Mouse (Mus musculus): ENCODE measurements at regions not wholly inside any gene's neighbourhood (a gene's known extent, or its start where the extent isn't known, plus 50 kb on each side); places are given as distances from the start of the nearest gene placed in this dataset.

- peak in 1 of 2 experiments; percentile 34 for DNase-seq (ENCODE audit: extremely low spot score in 1 of 2, low spot score in 2 of 2)
- intact Hi-C loops (cut with DNase I): no loop called here
Measured at GRCm38 (mm10) chr4:35417866-35418265, 191.9 kb upstream of the C9orf72 start.

GRCm38 (mm10) chr4:35413488-35413887 is 187.5 kb upstream of the C9orf72 start:
- intact Hi-C loops (cut with DNase I): no loop called here
- DNase-seq (ENCODE audit: extremely low spot score in 1 of 2, low spot score in 2 of 2): no peak

DNA sequence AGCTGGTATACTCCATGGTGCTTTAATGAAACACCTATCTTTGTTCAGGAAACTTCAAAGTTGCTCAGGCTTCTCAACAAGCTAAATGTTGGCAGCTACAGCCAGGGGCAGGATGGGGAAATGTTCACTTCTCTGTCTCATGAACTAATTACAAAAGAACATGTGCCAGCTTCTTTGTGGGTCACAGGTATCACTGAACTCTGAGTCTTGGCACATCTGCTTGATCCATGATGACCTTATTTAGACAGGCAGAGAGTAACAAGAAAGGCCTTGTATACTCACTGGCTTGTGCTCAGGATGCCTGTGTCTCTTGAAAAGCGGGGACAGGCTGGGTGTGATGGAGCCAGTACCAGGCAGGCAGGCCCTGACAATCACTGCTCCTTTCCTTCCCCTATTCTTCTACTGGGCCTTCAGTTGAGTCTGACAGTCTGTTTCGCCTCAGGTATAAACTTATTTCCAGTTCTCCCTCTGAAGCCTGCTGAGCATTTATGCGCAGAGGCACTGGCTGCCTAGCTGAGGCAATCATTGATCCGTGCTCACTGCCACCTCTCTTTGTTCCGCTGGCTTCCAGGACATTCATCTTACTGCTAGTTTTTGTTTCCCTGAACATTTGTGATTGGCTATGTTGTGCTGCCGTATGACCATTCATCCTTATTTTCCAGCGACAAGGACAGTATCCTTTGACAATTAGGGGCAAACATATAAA is 179.5 kb upstream of the C9orf72 start:
- intact Hi-C loops (cut with DNase I): no loop called here
- no peak for DNase-seq (ENCODE audit: extremely low spot score in 1 of 2, low spot score in 2 of 2)

DNA sequence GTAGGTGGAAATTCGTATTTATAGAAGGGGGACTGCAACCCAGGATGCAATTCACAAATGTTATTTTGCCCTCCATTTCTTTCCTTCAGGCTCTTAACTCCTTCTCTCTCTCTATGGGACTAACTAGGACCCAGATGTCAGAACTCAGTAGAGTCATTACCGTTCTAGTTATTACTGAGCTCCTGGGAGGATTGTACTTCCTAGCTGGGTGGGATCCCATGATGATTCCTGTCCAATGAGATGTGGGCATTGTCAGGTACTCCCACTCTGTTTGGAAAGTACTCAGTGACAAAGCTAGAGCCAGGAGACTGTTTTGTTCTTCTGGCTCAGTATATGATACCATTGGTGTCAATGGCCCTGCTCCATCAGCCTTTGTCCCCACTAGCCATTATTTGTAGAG is 178.1 kb upstream of the C9orf72 start:
- DNase-seq (ENCODE audit: extremely low spot score in 1 of 2, low spot score in 2 of 2): no peak
- intact Hi-C loops (cut with DNase I): no loop called here

GRCm38 (mm10) chr4:35403594-35403993 is 177.6 kb upstream of the C9orf72 start:
- DNase-seq (ENCODE audit: extremely low spot score in 1 of 2, low spot score in 2 of 2): no peak
- intact Hi-C loops (cut with DNase I): no loop called here

GRCm38 (mm10) chr4:35402376-35403133 is 176.6 kb upstream of the C9orf72 start:
- intact Hi-C loops (cut with DNase I): no loop called here
- no peak for DNase-seq (ENCODE audit: extremely low spot score in 1 of 2, low spot score in 2 of 2)

GRCm38 (mm10) chr4:35401783-35402182 is 175.8 kb upstream of the C9orf72 start:
- intact Hi-C loops (cut with DNase I): no loop called here
- DNase-seq (ENCODE audit: extremely low spot score in 1 of 2, low spot score in 2 of 2): no peak

- DNase-seq (ENCODE audit: extremely low spot score in 1 of 2, low spot score in 2 of 2): peak; percentile 48 to 65
- intact Hi-C loops (cut with DNase I): no loop called here
Measured at GRCm38 (mm10) chr4:35400511-35400910, 174.5 kb upstream of the C9orf72 start.

DNA sequence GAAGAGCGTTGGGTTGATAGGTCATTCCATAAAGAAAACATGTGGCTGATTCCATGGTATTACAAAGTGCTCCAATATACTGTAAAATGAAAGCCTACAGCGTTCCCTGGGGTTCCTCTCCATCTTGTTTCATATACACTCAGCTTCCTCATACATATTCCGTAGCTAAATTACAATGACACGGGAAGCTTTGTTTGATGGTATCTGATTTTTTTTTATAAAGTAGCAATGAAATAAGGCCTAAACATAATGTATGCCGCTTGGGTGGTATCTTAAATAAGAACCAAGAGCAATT is 169.6 kb upstream of the C9orf72 start:
- DNase-seq (ENCODE audit: extremely low spot score in 1 of 2, low spot score in 2 of 2): no peak
- intact Hi-C loops (cut with DNase I): loop anchor here (10.0 kb wide), 1 partner anchor 1549 kb away; no protein-coding TSS in a partner anchor

DNA sequence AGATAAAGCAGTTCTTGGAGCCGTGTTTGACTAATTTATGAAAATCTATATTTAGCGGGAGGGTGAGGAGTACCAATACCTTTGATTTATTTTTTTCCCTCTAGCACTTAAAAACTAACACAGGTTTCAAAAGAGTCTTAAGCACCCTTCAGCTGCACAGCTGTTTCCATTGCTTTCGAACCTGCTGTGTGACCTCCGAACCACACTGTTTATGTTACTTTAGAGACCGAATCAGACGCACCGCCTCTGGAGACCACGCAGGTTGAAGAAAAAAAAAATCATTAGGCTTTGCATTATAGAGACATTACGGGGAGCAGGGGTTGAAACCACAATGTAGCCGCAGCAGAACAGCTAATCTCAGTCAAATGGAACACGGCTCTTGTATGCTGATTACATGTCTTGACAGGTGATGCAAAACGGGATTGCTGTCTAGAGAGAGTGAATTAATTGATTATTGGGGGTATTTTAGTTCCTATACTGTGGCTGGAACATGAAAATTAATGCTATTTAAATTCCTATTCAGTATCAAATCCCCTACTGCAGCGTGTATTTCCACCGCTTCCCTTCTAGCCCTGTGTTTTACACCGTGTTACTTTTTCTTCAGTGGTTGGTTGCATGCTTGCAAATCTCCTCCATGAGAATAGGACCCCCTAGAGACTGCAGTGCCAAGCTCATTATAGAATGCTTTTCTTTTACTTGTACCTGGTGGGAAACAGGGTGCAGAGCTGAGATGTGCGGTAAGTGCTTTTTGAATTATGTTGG is 169.0 kb upstream of the C9orf72 start:
- no peak for DNase-seq (ENCODE audit: extremely low spot score in 1 of 2, low spot score in 2 of 2)
- intact Hi-C loops (cut with DNase I): loop anchor here (10.0 kb wide), 1 partner anchor 1550 kb away; no protein-coding TSS in a partner anchor

DNA sequence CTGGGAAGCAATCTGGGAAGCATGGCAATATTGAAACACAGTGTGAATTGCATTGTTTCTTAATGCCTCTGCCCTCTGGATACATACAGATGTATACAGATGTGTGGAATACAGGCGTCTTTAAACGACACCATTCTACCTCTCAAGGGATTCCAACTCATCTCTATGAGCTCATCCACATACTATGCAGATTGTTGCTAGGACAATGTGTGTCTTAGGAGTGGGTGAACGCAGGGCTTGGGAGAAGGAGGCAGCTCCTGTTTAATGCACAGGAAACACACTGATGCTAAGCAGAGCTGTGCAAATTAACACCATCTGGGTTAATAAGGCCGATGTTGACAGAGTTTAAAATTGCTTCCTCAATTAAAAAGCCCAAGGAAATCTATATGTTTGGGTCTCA is 149.8 kb upstream of the C9orf72 start:
- no peak for DNase-seq (ENCODE audit: extremely low spot score in 1 of 2, low spot score in 2 of 2)
- intact Hi-C loops (cut with DNase I): no loop called here

DNA sequence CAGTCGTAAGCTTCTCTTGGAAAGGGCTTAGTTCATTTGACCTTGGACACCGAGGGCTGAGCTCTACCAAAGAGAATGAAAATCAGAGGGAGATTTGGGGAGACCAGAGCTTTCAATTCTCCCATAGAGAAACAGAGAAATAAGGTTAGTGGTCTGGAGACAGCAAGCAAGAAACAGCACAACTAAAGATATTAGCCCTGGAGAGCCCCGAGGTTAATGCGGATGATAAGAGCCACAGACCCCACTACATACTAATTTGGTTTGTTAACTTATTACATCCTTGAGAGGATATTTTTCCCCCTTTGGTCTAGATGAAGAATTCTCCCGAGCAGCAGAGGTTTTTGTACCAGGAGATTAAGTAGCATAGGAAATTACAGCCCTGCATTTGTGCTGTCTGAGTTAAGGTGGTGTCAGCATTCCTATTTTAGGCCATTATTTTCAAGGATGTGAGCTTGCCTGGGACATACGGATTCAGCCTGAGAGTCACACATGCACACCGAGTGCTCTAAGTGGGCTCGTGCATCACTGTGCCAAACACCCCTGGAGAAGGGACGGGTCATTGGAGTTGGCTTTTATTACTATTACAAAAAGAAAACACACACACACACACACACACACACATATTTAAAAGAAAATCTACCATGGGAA is 147.4 kb upstream of the C9orf72 start:
- DNase-seq (ENCODE audit: extremely low spot score in 1 of 2, low spot score in 2 of 2): no peak
- intact Hi-C loops (cut with DNase I): no loop called here

DNA sequence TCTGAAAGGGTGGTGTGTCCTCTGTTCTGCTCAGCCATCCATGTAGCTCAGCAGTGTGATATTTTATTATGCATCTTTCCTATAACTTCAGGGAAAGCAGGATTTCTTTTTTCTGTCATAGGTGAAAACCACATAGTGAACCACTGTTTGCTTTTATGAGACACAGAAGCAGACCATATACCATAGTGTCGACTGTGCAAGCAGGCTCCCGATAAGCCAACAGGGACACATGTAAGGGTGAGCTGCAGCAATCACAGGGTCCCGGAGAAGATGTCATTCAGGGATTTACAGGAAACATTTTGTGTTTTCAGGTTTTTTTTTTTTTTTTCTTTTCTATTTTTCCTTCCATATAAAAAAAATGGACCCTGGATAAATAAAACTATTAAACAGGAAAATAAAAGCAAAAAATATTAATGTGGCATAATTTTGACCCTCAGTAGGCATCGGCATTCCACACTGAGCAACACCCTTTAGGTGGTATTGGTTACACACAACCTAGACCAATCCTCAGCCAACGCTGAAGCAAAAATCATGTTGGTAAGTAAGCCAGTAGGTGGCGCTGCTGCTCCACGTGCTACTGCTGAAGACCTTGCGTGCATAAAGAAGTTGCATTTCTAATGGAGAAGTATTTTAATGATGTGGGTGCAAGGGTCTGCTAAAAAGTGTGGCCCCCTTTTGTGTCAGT is 146.7 kb upstream of the C9orf72 start:
- intact Hi-C loops (cut with DNase I): no loop called here
- DNase-seq (ENCODE audit: extremely low spot score in 1 of 2, low spot score in 2 of 2): peak; percentile 79 to 84

DNA sequence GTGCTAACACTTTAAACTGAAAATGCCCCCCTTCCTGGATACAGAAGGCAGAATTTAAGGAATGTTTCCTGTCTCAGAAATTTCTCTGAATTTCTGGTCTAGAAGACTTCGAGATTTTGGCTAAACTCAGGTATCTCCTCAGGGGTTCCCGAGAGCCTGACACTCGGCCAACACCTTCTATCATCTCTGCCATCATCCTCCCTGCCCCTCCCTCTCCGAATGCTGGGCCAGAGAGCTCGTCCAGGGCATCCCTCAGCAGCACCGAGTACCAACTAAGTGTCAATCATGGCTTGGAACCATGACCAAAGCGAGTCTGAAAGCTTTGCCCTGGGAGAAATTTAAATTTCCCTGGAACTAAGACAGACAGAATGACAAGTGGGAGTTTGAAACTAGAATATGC is 138.2 kb upstream of the C9orf72 start:
- no peak for DNase-seq (ENCODE audit: extremely low spot score in 1 of 2, low spot score in 2 of 2)
- intact Hi-C loops (cut with DNase I): no loop called here

DNA sequence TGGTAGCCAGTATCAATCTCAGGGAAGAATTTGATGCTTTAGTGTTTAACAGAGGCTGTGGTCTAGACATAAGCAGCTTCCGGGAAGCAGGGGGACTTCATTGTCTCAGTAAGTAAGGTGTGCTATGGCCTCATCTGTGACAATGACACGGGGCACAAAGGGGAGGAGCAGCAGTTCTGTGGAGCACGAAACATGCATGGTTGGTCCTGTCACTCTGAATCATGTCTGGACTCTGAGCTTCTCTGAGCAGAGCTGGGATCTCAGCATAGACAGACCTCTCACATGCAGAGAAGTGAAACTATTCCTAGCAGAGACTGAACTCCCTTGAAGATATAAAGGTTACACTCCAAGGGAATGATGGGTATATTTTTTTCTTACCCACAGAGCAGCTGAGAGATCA is 136.2 kb upstream of the C9orf72 start:
- intact Hi-C loops (cut with DNase I): no loop called here
- no peak for DNase-seq (ENCODE audit: extremely low spot score in 1 of 2, low spot score in 2 of 2)

- intact Hi-C loops (cut with DNase I): no loop called here
- no peak for DNase-seq (ENCODE audit: extremely low spot score in 1 of 2, low spot score in 2 of 2)
Measured at GRCm38 (mm10) chr4:35359376-35359775, 133.4 kb upstream of the C9orf72 start.

GRCm38 (mm10) chr4:35356904-35357563 is 131.1 kb upstream of the C9orf72 start:
- DNase-seq (ENCODE audit: extremely low spot score in 1 of 2, low spot score in 2 of 2): no peak
- intact Hi-C loops (cut with DNase I): no loop called here

GRCm38 (mm10) chr4:35356051-35356450 is 130.1 kb upstream of the C9orf72 start:
- intact Hi-C loops (cut with DNase I): no loop called here
- DNase-seq (ENCODE audit: extremely low spot score in 1 of 2, low spot score in 2 of 2): no peak

Data from left cerebral cortex, postnatal 10 days (tissue).